Comparison of ENCODE assay signal across 28 mouse cellular contexts in genomic region chr8:57360493-57360892, GRCm38 (mm10). TPM values are rescaled to one million over a fixed set of nuclear protein-coding genes. Genes with fewer than 3 reads are reported as not detected.
A peak's percentile ranks its signal among the peaks of the same experiment; 100 is the strongest.
DNase-seq lines count a peak whose midpoint lies in the region; ATAC-seq and TF ChIP-seq lines count a peak whose summit lies in the region.
"Had no signal": no experiment of that assay in that cellular context is flagged by ENCODE, and none has a peak within 500 bp of the region (broad histone marks: within the 10 kb centered on the region; RNA-seq: fewer than 3 reads in every experiment).

No protein-coding gene starts in this region.

- no peaks in the 10 kb centered on the region for H3K79me2 ChIP-seq in heart, adult 2 months (replicated peaks; ENCODE audit: control insufficient read depth, insufficient read depth, low read length)

- peak overlapping the region; percentile 83 for H3K27ac ChIP-seq in heart, adult 2 months
- H3K27ac ChIP-seq in heart, embryonic 15.5 days: peak overlapping the region; percentile 57
- H3K27ac ChIP-seq: embryonic facial prominence, embryonic 13.5 days; forebrain, embryonic 15.5 days; hindbrain, embryonic 13.5 days; midbrain, embryonic 10.5 days; neural tube, embryonic 15.5 days; stomach, postnatal 0 days had no signal

- no peaks in the 10 kb centered on the region for H3K27me3 ChIP-seq in heart, adult 2 months (ENCODE audit: control insufficient read depth, insufficient read depth, low read length)
- no peaks in the 10 kb centered on the region for H3K27me3 ChIP-seq in heart, embryonic 15.5 days
- H3K27me3 ChIP-seq: neural tube, embryonic 15.5 days had no signal

- H3K9ac ChIP-seq in heart, adult 2 months (ENCODE audit: low read depth, low read length): no peak overlapping the region
- H3K9ac ChIP-seq in heart, embryonic 15.5 days: no peak overlapping the region
- H3K9ac ChIP-seq: embryonic facial prominence, embryonic 13.5 days; forebrain, embryonic 15.5 days; hindbrain, embryonic 13.5 days; neural tube, embryonic 15.5 days had no signal

- peaks cover 9% of the 10 kb centered on the region for H3K4me1 ChIP-seq in heart, adult 2 months (ENCODE audit: control insufficient read depth, insufficient read depth, low read length)
- H3K4me1 ChIP-seq in heart, embryonic 15.5 days (replicated peaks): peaks cover 34% of the 10 kb centered on the region
- H3K4me1 ChIP-seq: forebrain, embryonic 15.5 days; hindbrain, embryonic 13.5 days; midbrain, embryonic 10.5 days; neural tube, embryonic 15.5 days had no signal

- no peak for TF ChIP-seq POLR2A in heart, adult 2 months (IDR thresholded peaks at IDR 0.05; ENCODE audit: insufficient read depth, low read depth, low read length)

- H3K4me2 ChIP-seq in heart, embryonic 15.5 days: no peak overlapping the region
- H3K4me2 ChIP-seq: embryonic facial prominence, embryonic 13.5 days; forebrain, embryonic 15.5 days; hindbrain, embryonic 13.5 days; liver, embryonic 11.5 days; neural tube, embryonic 15.5 days had no signal

- no peak overlapping the region for H3K4me3 ChIP-seq in heart, adult 2 months
- no peak overlapping the region for H3K4me3 ChIP-seq in heart, embryonic 15.5 days
- H3K4me3 ChIP-seq: embryonic facial prominence, embryonic 13.5 days; forebrain, embryonic 15.5 days; hindbrain, embryonic 13.5 days; midbrain, embryonic 10.5 days; neural tube, embryonic 15.5 days had no signal

- peaks cover 13% of the 10 kb centered on the region; the same call in 1 of the 2 replicates for H3K36me3 ChIP-seq in heart, adult 2 months (ENCODE audit: control insufficient read depth, insufficient read depth, low read length)
- H3K36me3 ChIP-seq in heart, embryonic 15.5 days: no peaks in the 10 kb centered on the region
- H3K36me3 ChIP-seq: embryonic facial prominence, embryonic 13.5 days; forebrain, embryonic 15.5 days; hindbrain, embryonic 13.5 days; midbrain, embryonic 10.5 days; neural tube, embryonic 15.5 days had no signal

- TF ChIP-seq CTCF in heart, adult 2 months (IDR thresholded peaks at IDR 0.05): no peak

- DNase-seq in heart, adult 2 months: peak; percentile 46 to 53
- no peak for DNase-seq in heart, postnatal 4 days
- peak; percentile 23 for DNase-seq in lung, postnatal 25 days (ENCODE audit: low spot score)
- DNase-seq in lung, postnatal 14 days: no peak
- no peak for DNase-seq in right cerebral cortex, adult 2 months (ENCODE audit: low spot score in 2 of 2)
- DNase-seq in cerebellum, postnatal 14 days: no peak
- DNase-seq: adrenal gland, postnatal 10 days; cerebellum, adult 18-20 months; cerebellum, postnatal 25 days; gastrocnemius, postnatal 10 days; right cerebral cortex, postnatal 14 days; thymus, adult 2 months; thymus, postnatal 4 days had no signal

- intact Hi-C loops in heart, adult 2 months (cut with DNase I): no loop called here

- no peaks in the 10 kb centered on the region for H3K9me3 ChIP-seq in heart, embryonic 15.5 days (replicated peaks)
- H3K9me3 ChIP-seq: embryonic facial prominence, embryonic 13.5 days; forebrain, embryonic 15.5 days; hindbrain, embryonic 13.5 days; neural tube, embryonic 15.5 days had no signal

- 12% methylated on average over 2 of the region's 2 CpGs for WGBS in heart, adult 2 months
- 8% methylated on average over 2 of the region's 2 CpGs for WGBS in heart, embryonic 15.5 days

- no peak for TF ChIP-seq EP300 in heart, adult 2 months (IDR thresholded peaks at IDR 0.05; ENCODE audit: insufficient read depth, low read depth, low read length)

- no peak for ATAC-seq in heart, embryonic 15.5 days (replicated peaks; ENCODE audit: insufficient number of reproducible peaks, insufficient read depth, low FRiP score, low read depth)
- ATAC-seq: forebrain, embryonic 15.5 days had no signal

RNA-seq across cellular contexts. Expression of gene Hand2, which starts 39.7 kb away (rescaled TPM):
- total RNA-seq in heart, adult 2 months (2021): 10 to 100 TPM; 62.1 to 63.9 TPM
- polyA plus RNA-seq in heart, adult 2 months (2012; rRNA removed): 10.3 and 14.8 TPM in 2 replicates
- total RNA-seq in heart, postnatal 4 days (2021): 10 to 100 TPM; 62.1 to 69.6 TPM
- polyA plus RNA-seq in heart, embryonic 15.5 days (2015; fragmentation: Nextera tagmentation; extraction: Ambion mirVana): 8.7 and 11.8 TPM in 2 replicates
- total RNA-seq: layer of hippocampus, adult 18-20 months; layer of hippocampus, postnatal 14 days; left cerebral cortex, adult 8-10 months; left cerebral cortex, postnatal 4 days; MEL; midbrain, postnatal 0 days had no signal
- polyA plus RNA-seq: C2C12; forebrain, embryonic 15.5 days; hindbrain, embryonic 13.5 days; midbrain, embryonic 10.5 days; midbrain, postnatal 0 days; neural tube, embryonic 15.5 days had no signal

Comparison
In these comparisons a context has a peak if more than half of its experiments do, and no peak if none do; other contexts are left out.
1. DNase-seq: peak in heart, adult 2 months (2 of 2) and lung, postnatal 25 days (single experiment); none in heart, postnatal 4 days (single experiment), lung, postnatal 14 days (single experiment), right cerebral cortex, adult 2 months (0 of 2) and cerebellum, postnatal 14 days (0 of 2).